Mouse (Mus musculus): ENCODE measurements at regions not wholly inside any gene's neighbourhood (a gene's known extent, or its start where the extent isn't known, plus 50 kb on each side); places are given as distances from the start of the nearest gene placed in this dataset.
"Not testable (repeated sequence)": the region's sequence is repeated elsewhere in the genome, so short reads cannot be mapped to it uniquely, and the experiment has no call there.

DNA sequence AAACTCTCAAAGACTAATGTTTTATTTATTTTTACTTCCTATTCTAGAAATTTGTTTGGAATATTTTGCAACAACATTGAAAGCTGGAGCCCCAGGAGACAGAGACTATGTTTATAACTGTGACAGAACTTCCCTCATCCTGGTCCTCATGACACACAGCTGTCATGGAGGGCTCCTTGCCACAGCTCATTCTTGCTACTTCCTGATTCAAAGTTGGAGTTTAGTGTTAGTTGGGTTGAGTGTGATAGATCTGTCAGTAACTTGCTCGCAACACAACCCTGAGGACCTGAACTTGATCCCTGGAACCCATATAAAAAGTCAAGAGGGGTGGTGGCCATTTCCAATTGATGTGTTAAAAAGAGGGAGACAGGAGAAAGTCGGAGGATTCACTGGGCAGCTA is 328.3 kb upstream of the Nox3 start:
- no peak for ATAC-seq (ENCODE audit: low FRiP score, low read depth)
- H3K27ac ChIP-seq = no peak overlapping the region
- no peaks in the 10 kb centered on the region for H3K4me1 ChIP-seq
- no peaks in the 10 kb centered on the region for H3K36me3 ChIP-seq
- H3K4me2 ChIP-seq (replicated peaks) = no peak overlapping the region
- H3K9me3 ChIP-seq = no peaks in the 10 kb centered on the region
- H3K4me3 ChIP-seq = no peak overlapping the region
- 82% methylated on average over 2 of the region's 2 CpGs for WGBS
- no peaks in the 10 kb centered on the region for H3K27me3 ChIP-seq
- no peak overlapping the region for H3K9ac ChIP-seq

- no peaks in the 10 kb centered on the region for H3K27me3 ChIP-seq
- no peaks in the 10 kb centered on the region for H3K4me1 ChIP-seq
- no peak overlapping the region for H3K27ac ChIP-seq
- H3K4me3 ChIP-seq = no peak overlapping the region
- H3K4me2 ChIP-seq (replicated peaks) = no peak overlapping the region
- no peaks in the 10 kb centered on the region for H3K9me3 ChIP-seq
- H3K36me3 ChIP-seq = no peaks in the 10 kb centered on the region
- ATAC-seq (ENCODE audit: low FRiP score, low read depth) = no peak
- no peak overlapping the region for H3K9ac ChIP-seq
- WGBS = 78% methylated on average over 9 of the region's 9 CpGs
These were observed 333.1 kb upstream of the Nox3 start for GRCm38 (mm10) chr17:4029202-4029601.

DNA sequence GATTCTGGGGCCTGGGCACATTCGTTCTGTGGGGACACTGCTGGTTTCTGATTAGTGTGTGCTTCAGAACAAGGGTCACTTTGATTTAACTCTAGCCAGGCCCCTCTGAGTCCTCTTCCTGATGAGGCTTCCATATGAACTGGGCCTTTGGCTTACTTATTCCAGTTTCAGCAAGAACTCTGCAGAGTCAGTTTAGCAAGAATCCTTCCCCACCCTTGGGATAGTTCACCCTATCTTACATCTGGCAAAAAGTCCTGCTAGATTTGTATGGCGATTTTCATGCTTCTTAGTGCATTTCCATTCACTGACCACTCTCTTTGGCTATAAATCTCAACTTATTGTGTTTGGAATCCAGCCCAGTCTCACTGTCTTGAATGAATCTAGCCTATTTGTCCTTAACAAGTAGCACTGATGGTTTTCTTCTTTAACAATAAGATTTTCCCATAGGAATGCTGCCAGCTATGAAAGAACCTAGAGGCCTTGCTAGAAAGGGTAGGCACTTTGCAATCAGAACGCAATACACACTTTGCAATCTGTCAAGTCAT is 338.8 kb upstream of the Nox3 start:
- Histone ChIP-seq H3K9me3 (no peaks in the 10 kb centered on the region), H3K4me1 (no peaks in the 10 kb centered on the region), H3K27me3 (no peaks in the 10 kb centered on the region), H3K4me2 (replicated peaks) (no peak overlapping the region), H3K9ac (no peak overlapping the region), H3K27ac (no peak overlapping the region), H3K36me3 (no peaks in the 10 kb centered on the region), H3K4me3 (no peak overlapping the region)
- 54% methylated on average over 3 of the region's 3 CpGs for WGBS
- ATAC-seq (ENCODE audit: low FRiP score, low read depth) = no peak

- no peak overlapping the region for H3K4me2 ChIP-seq (replicated peaks)
- H3K4me1 ChIP-seq = no peaks in the 10 kb centered on the region
- H3K9me3 ChIP-seq = no peaks in the 10 kb centered on the region
- no peak for ATAC-seq (ENCODE audit: low FRiP score, low read depth)
- H3K27ac ChIP-seq = no peak overlapping the region
- WGBS = 55% methylated on average over 5 of the region's 5 CpGs
- no peaks in the 10 kb centered on the region for H3K27me3 ChIP-seq
- H3K4me3 ChIP-seq = no peak overlapping the region
- H3K9ac ChIP-seq = no peak overlapping the region
- no peaks in the 10 kb centered on the region for H3K36me3 ChIP-seq
These were observed 344.1 kb upstream of the Nox3 start for GRCm38 (mm10) chr17:4040104-4040664.

DNA sequence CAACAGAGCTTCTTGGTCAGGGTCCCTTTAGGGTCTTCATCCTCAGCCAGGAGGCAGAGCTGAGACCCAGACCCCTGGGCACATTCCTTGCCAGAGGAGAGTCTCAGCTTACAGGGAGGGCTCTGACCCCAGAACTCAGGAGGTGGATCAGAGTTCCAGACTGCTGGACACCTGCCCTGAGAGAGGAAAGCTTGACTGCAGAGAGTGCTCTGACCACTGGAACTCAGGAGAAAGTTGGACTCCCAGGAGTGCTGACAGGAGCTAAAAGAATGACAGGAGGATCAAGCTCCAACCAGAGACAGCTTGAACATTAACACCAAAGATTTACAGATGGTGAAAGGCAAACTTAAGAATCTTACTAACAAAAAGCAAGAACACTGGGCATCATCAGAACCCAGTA is 364.1 kb upstream of the Nox3 start:
- ATAC-seq (ENCODE audit: low FRiP score, low read depth); H3K9me3 ChIP-seq; H3K27me3 ChIP-seq; H3K4me1 ChIP-seq; H3K27ac ChIP-seq; H3K4me3 ChIP-seq; H3K4me2 ChIP-seq (replicated peaks); H3K9ac ChIP-seq; H3K36me3 ChIP-seq: not testable (repeated sequence)

DNA sequence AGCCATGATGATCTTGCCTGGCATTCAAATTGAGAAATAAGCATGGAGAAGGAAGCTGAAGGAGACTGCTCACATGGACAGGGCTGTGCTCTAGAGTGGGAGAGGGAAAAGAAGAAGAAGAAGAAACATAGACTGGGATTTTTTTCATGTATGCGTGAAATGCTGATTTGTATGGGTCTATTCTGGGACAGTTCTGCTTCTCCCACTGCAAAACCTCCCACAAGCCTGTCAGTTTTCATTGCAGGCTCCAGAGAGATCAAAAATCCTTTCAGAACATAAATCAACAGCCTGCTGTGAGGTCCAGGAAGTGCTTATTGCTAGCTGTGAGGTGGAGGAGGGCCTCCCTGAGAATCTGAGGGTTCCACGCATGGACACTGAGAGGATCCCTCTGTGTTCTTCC is 377.3 kb upstream of the Nox3 start:
- ATAC-seq (ENCODE audit: low FRiP score, low read depth) = no peak
- Histone ChIP-seq H3K9ac (no peak overlapping the region), H3K36me3 (no peaks in the 10 kb centered on the region), H3K4me3 (no peak overlapping the region), H3K4me2 (replicated peaks) (no peak overlapping the region), H3K27ac (no peak overlapping the region), H3K4me1 (no peaks in the 10 kb centered on the region), H3K27me3 (no peaks in the 10 kb centered on the region), H3K9me3 (no peaks in the 10 kb centered on the region)
- WGBS = 58% methylated on average over 2 of the region's 2 CpGs

DNA sequence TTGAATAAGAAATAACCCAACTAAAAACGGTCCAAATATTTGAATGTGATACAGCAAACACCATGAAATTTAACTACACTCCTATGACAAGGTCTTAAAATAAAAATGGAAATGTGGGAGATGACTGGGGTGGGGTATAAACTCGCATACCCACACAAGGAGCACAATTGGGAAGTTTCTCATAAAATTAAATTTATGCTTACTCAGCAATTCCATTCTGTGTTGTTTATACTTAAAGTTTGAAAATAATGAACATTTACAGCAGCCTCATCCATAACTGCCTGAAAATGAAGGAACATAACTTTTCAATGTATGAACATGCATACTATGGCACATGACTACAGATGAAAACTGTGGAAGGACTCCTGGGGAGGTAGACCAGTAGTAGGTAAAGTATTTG is 384.5 kb upstream of the Nox3 start:
- H3K9me3 ChIP-seq = no peaks in the 10 kb centered on the region
- H3K27me3 ChIP-seq = no peaks in the 10 kb centered on the region
- H3K9ac ChIP-seq = no peak overlapping the region
- H3K27ac ChIP-seq = no peak overlapping the region
- H3K36me3 ChIP-seq = no peaks in the 10 kb centered on the region
- no peak overlapping the region for H3K4me3 ChIP-seq
- H3K4me2 ChIP-seq (replicated peaks) = no peak overlapping the region
- H3K4me1 ChIP-seq = no peaks in the 10 kb centered on the region
- WGBS = 79% methylated on average over 2 of the region's 2 CpGs
- ATAC-seq (ENCODE audit: low FRiP score, low read depth) = no peak

- H3K9me3 ChIP-seq = no peaks in the 10 kb centered on the region
- H3K4me3 ChIP-seq = no peak overlapping the region
- H3K9ac ChIP-seq = no peak overlapping the region
- H3K4me2 ChIP-seq (replicated peaks) = no peak overlapping the region
- H3K27ac ChIP-seq = no peak overlapping the region
- 87% methylated on average over 1 of the region's 1 CpGs for WGBS
- ATAC-seq (ENCODE audit: low FRiP score, low read depth) = no peak
- no peaks in the 10 kb centered on the region for H3K36me3 ChIP-seq
- no peaks in the 10 kb centered on the region for H3K27me3 ChIP-seq
- no peaks in the 10 kb centered on the region for H3K4me1 ChIP-seq
These were observed 398.6 kb upstream of the Nox3 start for GRCm38 (mm10) chr17:4094621-4095020.

- Histone ChIP-seq H3K9ac (no peak overlapping the region), H3K36me3 (no peaks in the 10 kb centered on the region), H3K4me2 (replicated peaks) (no peak overlapping the region), H3K27me3 (no peaks in the 10 kb centered on the region), H3K4me3 (no peak overlapping the region), H3K27ac (no peak overlapping the region), H3K9me3 (no peaks in the 10 kb centered on the region), H3K4me1 (no peaks in the 10 kb centered on the region)
- no peak for ATAC-seq (ENCODE audit: low FRiP score, low read depth)
- WGBS = 88% methylated on average over 3 of the region's 3 CpGs
These were observed 407.3 kb upstream of the Nox3 start for GRCm38 (mm10) chr17:4103321-4103720.

DNA sequence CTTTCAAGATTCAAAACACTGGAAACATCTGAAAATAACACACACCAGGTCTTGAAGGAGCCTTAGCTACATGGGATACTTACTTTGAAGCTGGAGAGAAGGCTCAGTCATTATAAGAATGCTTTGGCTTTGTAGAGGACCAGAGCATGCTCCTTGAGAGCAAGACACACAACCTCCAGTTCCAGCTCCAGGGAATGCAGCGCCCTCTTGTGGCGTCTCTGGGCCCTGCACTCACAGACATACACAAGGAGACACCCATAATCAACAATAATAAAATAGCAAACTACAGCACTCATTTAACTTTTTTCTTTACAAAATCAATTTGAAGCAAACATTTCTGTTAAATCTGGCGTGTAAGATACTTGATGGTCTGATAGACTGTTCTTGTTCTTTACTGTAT is 413.2 kb upstream of the Nox3 start:
- ATAC-seq (ENCODE audit: low FRiP score, low read depth) = no peak
- Histone ChIP-seq H3K4me3 (no peak overlapping the region), H3K36me3 (no peaks in the 10 kb centered on the region), H3K4me2 (replicated peaks) (no peak overlapping the region), H3K4me1 (no peaks in the 10 kb centered on the region), H3K9ac (no peak overlapping the region), H3K27me3 (no peaks in the 10 kb centered on the region), H3K27ac (no peak overlapping the region), H3K9me3 (no peaks in the 10 kb centered on the region)
- WGBS = 54% methylated on average over 3 of the region's 3 CpGs

- Histone ChIP-seq H3K36me3 (no peaks in the 10 kb centered on the region), H3K4me3 (no peak overlapping the region), H3K27me3 (no peaks in the 10 kb centered on the region), H3K27ac (no peak overlapping the region), H3K4me2 (replicated peaks) (no peak overlapping the region), H3K4me1 (no peaks in the 10 kb centered on the region), H3K9me3 (no peaks in the 10 kb centered on the region), H3K9ac (no peak overlapping the region)
- ATAC-seq (ENCODE audit: low FRiP score, low read depth) = no peak
- WGBS = 90% methylated on average over 4 of the region's 4 CpGs
These were observed 417.0 kb upstream of the Nox3 start for GRCm38 (mm10) chr17:4113021-4113420.

GRCm38 (mm10) chr17:4116476-4116875 is 420.4 kb upstream of the Nox3 start:
- H3K27ac ChIP-seq = no peak overlapping the region
- ATAC-seq (ENCODE audit: low FRiP score, low read depth) = no peak

GRCm38 (mm10) chr17:4133678-4134077 is 437.6 kb upstream of the Nox3 start:
- H3K36me3 ChIP-seq = no peaks in the 10 kb centered on the region
- H3K4me1 ChIP-seq = 0 out of 2 replicates have a peak, but pooled peaks cover 8% of the 10 kb centered on the region
- H3K9me3 ChIP-seq = no peaks in the 10 kb centered on the region
- no peak overlapping the region for H3K4me2 ChIP-seq (replicated peaks)
- no peak for ATAC-seq (ENCODE audit: low FRiP score, low read depth)
- 72% methylated on average over 3 of the region's 3 CpGs for WGBS
- H3K27me3 ChIP-seq = no peaks in the 10 kb centered on the region
- no peak overlapping the region for H3K9ac ChIP-seq
- no peak overlapping the region for H3K4me3 ChIP-seq
- H3K27ac ChIP-seq = no peak overlapping the region

More at GRCm38 (mm10) chr17:4116476-4116875, 420.4 kb upstream of the Nox3 start:
- WGBS = 85% methylated on average over 3 of the region's 3 CpGs
- no peak overlapping the region for H3K4me3 ChIP-seq
- no peaks in the 10 kb centered on the region for H3K36me3 ChIP-seq
- H3K9me3 ChIP-seq = no peaks in the 10 kb centered on the region
- no peak overlapping the region for H3K4me2 ChIP-seq (replicated peaks)
- H3K4me1 ChIP-seq = no peaks in the 10 kb centered on the region
- no peak overlapping the region for H3K9ac ChIP-seq
- no peaks in the 10 kb centered on the region for H3K27me3 ChIP-seq

All from limb, embryonic 13.5 days (tissue).